Mouse (Mus musculus) 3T3-L1 (cell line): ENCODE data around the gene Gnpda2.
A peak's percentile ranks its signal among the peaks of the same experiment; 100 is the strongest.

Experiments used
- DNase-seq: peaks from one replicate; pipeline ENCODE4 v3.0.0-alpha.2; 2015; ENCODE audit warnings: low read depth, low spot score

Gnpda2 gene

GRCm38 (mm10) chr5:69591640-69592461 lies at the start of gene Gnpda2:
TSS of gene Gnpda2 (minus strand) at chr5:69592340.
- peak; percentile 91 for DNase-seq

DNA sequence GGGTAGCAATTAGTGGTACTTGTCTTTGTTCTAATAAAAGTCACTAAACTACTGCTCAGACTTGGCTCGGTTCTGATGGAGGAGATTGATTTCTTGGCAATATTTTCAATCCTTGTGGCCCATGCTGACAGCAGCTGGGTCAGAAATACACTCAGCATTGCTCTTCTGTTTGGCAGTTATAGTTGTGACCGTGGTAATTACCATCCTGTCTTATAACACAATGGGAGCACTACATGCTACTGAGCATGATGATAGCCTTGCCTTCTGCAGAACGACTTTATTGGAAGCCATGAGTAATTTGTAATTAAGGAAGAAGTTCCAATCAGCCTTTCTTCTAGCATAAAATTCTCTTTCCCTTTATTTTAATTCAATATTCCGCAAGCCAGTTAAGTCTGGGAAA lies 42.6 kb upstream of the Gnpda2 start:
- DNase-seq: no peak

DNA sequence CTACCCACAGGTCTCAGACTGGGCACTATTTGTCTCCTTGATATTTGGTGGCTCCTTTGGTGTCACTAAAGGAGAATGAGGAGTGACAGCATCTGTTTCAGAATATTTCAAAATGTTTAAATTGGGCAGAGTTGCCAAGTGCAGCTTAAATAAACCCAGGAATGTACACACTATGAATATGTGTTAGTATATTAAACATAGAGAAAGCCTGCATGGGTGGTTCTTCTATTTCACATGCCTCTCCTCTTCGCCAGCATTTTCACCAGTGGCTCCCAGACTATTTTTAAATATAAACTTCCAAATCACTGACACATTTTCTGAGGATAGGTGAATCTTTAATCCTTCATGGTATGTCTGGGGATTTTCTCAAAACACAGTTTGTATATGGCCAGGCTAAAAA lies 28.8 kb upstream of the Gnpda2 start:
- DNase-seq: no peak

DNA sequence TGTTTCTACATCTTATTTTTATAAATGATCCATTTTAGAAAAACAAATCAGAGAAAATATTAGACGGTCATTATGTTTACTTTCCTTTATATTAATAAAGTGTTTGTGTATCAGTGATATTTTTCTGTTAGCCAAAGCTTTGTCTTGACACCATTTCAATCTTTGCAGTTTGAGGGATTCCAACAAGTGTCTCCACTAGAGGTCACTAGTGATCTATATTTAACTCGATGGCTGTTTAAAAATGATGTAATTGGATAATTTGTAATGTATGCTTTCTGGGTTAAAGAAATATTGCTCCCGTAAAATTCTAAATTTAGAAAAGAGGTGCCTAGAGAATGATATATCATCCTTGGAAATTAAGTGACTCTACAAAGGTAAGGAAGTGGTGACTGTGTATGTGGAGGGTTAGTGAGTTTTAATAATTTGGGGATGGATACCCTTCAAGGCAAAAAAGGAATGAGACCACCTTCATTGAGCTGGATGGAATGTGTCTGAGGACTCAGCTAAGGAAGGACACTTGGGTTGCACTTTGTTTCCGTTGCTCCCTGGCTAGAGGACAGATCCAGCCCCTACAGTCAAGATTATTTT lies 21.2 kb upstream of the Gnpda2 start:
- DNase-seq: peak; percentile 75

DNA sequence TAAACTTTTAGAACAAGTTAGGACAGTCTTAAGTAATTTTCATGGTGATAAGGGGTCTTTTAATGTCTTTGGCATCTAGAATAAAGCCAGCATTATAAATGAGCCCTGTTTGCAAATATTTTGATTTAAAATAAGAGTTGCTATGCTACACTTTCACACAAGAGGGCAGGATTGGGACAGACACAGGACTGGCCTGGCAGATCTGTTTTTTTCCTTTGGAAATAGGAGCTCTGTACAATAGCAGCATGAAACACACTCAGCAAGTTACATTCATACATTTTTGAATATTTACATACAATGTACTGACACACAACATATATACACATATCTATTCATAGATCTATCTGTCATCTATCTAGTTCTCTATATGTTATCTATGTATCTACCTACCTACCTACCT lies 8.9 kb upstream of the Gnpda2 start:
- DNase-seq: peak; percentile 61

GRCm38 (mm10) chr5:69557404-69557935 lies 34.7 kb downstream of the Gnpda2 start:
- peak; percentile 54 for DNase-seq

DNA sequence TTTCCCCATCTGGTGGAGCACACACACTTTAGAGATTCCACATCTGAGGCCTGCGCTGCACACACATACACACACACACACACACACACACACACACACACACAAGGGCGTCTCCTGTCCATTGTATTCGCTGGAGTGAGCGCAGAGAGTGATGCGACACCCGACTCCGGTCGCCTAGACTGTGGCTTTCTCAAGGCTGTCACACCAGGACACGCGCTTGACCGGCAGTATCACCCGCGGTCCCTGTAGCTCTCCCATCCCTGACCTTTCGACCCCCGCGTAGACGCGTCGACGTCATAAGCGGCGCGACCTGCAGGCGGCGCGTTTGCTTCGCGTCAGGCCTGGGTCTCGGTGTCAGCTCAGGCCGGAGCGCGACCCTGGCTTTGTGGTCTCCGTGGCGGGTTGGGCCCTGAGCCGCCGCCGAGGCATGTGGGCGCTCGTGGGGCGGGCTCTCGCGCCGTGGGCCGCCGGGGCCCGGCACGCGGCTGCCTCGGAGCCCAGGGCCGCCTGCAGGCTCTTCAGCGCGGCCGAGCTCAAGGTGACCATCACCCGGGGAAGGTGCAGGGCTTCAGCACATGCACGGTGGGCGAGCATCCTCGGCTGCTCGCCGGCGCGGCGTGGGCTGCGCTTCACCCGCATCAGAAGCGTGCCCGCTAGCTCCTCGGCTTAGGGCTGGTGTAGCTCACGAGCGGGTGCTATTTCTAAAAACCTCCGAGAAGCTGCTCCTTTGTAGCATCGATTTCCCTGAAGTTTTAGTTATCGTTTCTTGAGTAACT lies 35.3 kb downstream of the Gnpda2 start, which contains the start of gene Guf1:
Guf1 (plus strand) TSS at position 296 of the 776 bp plus-strand sequence.
- DNase-seq: peak; percentile 89

GRCm38 (mm10) chr5:69542489-69542888 lies 49.7 kb downstream of the Gnpda2 start, which contains the start of gene Yipf7:
TSS of gene Yipf7 (minus strand) at chr5:69542648.
- DNase-seq: no peak

DNA sequence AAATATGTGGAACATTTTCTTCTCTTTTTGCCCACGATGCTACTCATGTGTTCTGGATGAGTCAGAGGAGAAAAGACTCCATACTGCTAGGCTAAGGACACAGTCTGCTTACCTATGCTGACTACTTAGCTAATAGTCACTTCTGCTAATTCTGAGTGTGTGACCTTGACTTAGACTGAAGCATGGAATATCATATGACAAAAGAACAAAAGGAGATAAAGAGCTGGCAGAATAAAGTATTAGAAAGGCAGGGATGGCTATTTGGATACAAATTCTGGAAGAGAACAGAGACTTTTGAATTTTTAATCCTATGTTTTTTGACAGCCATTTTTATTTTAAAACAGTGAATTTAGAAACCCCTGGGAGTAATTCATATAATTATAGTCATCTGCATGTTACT lies 50.5 kb downstream of the Gnpda2 start:
- DNase-seq: no peak

- no peak for DNase-seq
Observed at GRCm38 (mm10) chr5:69523944-69524343, 68.2 kb downstream of the Gnpda2 start.
